Mouse (Mus musculus) midbrain, postnatal 0 days (tissue): ENCODE measurements around the gene Dctn1. TPM values are rescaled to one million over a fixed set of nuclear protein-coding genes. Genes with fewer than 3 reads are reported as not detected.

Source experiments
- ATAC-seq: fragments of 200-750 bp; cut with Nextera tagmentation; 2 replicates; pipeline ENCODE4 v1.8.0; 2017; ENCODE audit warnings: moderate number of reproducible peaks, mild to moderate bottlenecking, moderate TSS enrichment, moderate library complexity; ENCODE audit not compliant: low FRiP score
- DNase-seq: peaks from one replicate; pipeline ENCODE4 v3.0.0-alpha.2; 2015; ENCODE audit warnings: low spot score
- H3K27ac ChIP-seq: fragments of 300-500 bp; sonication (generic); 2 replicates; pipeline ENCODE4 v1.5.1; 2014; ENCODE audit warnings: low read depth, mild to moderate bottlenecking, low read length, mixed read lengths
- H3K27me3 ChIP-seq: fragments of 300-500 bp; sonication (generic); 2 replicates; pipeline ENCODE4 v1.6.1; 2014; ENCODE audit warnings: low read length, control low read depth, mixed read lengths; ENCODE audit not compliant: insufficient read depth
- H3K36me3 ChIP-seq: fragments of 300-500 bp; sonication (generic); 2 replicates; pipeline ENCODE4 v1.6.1; 2014; ENCODE audit warnings: low read length, control low read depth, mixed read lengths; ENCODE audit not compliant: insufficient read depth
- H3K4me1 ChIP-seq: fragments of 300-500 bp; sonication (generic); 2 replicates; pipeline ENCODE4 v1.6.1; 2014; ENCODE audit warnings: mild to moderate bottlenecking, control low read depth, antibody characterized with exemption, low read length, mixed read lengths; ENCODE audit not compliant: insufficient read depth
- H3K4me2 ChIP-seq: fragments of 300-500 bp; sonication (generic); 2 replicates; pipeline ENCODE4 v1.6.1; 2014; ENCODE audit warnings: low read depth, mild to moderate bottlenecking, low read length, mixed read lengths; ENCODE audit not compliant: poor library complexity, severe bottlenecking
- H3K4me3 ChIP-seq: fragments of 300-500 bp; sonication (generic); 2 replicates; pipeline ENCODE4 v1.5.1; 2014; ENCODE audit warnings: low read depth, mild to moderate bottlenecking, low read length, moderate library complexity
- H3K9ac ChIP-seq: fragments of 300-500 bp; sonication (generic); replicated peaks from 2 replicates; pipeline ENCODE4 v1.6.1; 2014; ENCODE audit warnings: mild to moderate bottlenecking, low read length, moderate library complexity, mixed read lengths; ENCODE audit not compliant: poor library complexity, severe bottlenecking
- H3K9me3 ChIP-seq: fragments of 300-500 bp; sonication (generic); 2 replicates; pipeline ENCODE4 v1.6.1; 2016; ENCODE audit warnings: low read length, control low read depth
- CTCF ChIP-seq: IDR thresholded peaks from 2 replicates; pipeline ENCODE4 v1.5.1; 2016; ENCODE audit warnings: antibody characterized with exemption, mild to moderate bottlenecking
- WGBS: fragments of 180-500 bp; shearing (Covaris S2); extraction: QIAGEN DNeasy Blood & Tissue Kit; methylation state at CpG from one replicate; pipeline ENCODE4 v1.1.7; 2014; 5-methylcytosine and 5-hydroxymethylcytosine counted together
- polyA plus RNA-seq: library from polyadenylated mRNA; unstranded; fragments of >200 nt; fragmentation: Nextera tagmentation; extraction: Ambion mirVana; gene quantifications from 2 replicates; pipeline ENCODE4 v1.2.1, GENCODE M21; 2015
- total RNA-seq: library from RNA; depleted of rRNA; stranded (reverse); fragments of >200 nt; gene quantifications from 2 replicates; pipeline ENCODE4 v1.2.3, GENCODE M21; 2014

Dctn1 gene
- total and polyA plus RNA-seq, 2 experiments from 2014 or later: 126 to 166 TPM

DNA sequence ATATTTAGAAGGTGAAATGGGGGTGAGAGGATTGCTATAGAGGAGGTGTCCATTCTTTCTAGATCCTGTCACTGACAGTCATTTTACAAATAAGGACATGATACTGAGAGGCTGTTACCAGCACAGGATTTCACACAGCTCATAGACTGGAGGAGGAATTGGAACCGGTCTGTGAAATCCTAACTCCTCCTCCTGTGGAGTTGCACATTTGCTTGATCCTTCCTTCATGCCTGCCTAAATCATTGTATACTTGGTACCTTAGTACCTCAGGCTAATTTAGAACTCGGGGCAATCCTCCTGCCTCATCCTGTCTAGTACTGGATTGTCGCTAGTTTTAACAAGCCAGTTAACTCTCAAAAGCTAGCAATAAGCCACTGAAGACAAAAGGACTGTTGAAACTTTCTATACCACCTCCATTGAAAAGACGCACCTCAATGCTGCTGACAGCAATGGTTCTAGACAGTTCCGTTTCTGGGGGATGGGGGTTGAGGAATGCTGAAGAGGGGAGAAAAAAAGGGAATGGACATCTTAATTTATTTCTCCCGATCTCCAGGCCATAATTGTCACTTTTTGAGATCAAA, 604 bp upstream of the Dctn1 start:
- Histone ChIP-seq H3K9ac (no peak overlapping the region), H3K9me3 (no peaks in the 10 kb centered on the region), H3K4me3 (peak overlapping the region; percentile 83), H3K4me1 (peaks cover 6% of the 10 kb centered on the region; the same call in 1 of the 2 replicates), H3K36me3 (no peaks in the 10 kb centered on the region), H3K4me2 (peak overlapping the region; percentile 67), H3K27ac (peak overlapping the region; percentile 19; the same call in 1 of the 2 replicates), H3K27me3 (peaks cover 25% of the 10 kb centered on the region)
- DNase-seq (no peak), ATAC-seq (peak; percentile 14; the same call in 1 of the 2 replicates)
- WGBS: 3% methylated on average over 6 of the region's 6 CpGs
- no peak for TF ChIP-seq CTCF

DNA sequence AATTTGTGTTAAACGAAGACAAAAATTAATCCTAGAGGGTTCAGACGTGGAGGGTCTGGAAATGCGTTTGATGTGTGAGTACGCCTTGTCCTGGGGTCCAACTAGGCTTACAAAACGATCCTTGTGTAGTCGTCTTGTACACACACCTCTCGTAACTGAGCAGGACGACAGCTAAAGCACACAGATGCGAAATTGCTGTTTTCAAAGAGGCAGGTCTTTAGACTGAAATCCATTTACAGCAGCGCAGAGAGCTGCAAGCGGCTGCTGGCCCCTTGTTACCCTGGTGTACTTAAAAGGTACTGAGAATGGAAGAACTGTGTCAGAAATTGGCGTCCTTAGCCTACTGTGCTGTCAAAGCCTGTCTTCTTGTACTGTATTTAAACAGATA, 517 bp downstream of the Dctn1 start:
- peak; percentile 22; the same call in 1 of the 2 replicates for TF ChIP-seq CTCF
- ATAC-seq (peak; percentile 28; the same call in 1 of the 2 replicates), DNase-seq (peak; percentile 49)
- WGBS: under 1% methylated on average over 12 of the region's 12 CpGs
- no peaks in the 10 kb centered on the region for H3K9me3 ChIP-seq
- peaks cover 14% of the 10 kb centered on the region for H3K27me3 ChIP-seq
- peak overlapping the region; percentile 83 for H3K4me3 ChIP-seq
- H3K9ac ChIP-seq: peak overlapping the region; percentile 82
- peak overlapping the region; percentile 91 for H3K27ac ChIP-seq
- H3K36me3 ChIP-seq: no peaks in the 10 kb centered on the region
- H3K4me1 ChIP-seq: peaks cover 6% of the 10 kb centered on the region; the same call in 1 of the 2 replicates
- H3K4me2 ChIP-seq: peak overlapping the region; percentile 67

DNA sequence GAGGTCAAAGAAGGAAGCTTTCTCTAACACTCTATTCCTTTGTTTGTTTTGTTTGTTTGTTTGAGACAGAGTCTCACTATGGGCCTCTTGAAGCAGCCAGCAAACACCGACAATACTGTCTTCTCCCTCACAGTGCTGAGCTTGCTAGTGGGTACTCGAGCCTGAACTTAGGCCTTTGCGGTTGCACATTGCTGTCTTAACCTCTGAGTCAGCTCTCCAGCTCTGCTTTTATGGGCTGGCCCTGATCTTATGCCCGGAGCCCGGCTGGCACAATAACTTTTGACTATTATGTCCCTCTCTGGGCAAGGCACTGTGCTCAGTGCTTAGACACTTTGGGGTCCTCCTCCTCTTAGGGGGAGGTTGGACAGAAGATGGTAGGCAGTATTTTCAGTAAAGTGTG, 4.2 kb downstream of the Dctn1 start:
- Histone ChIP-seq H3K4me3 (no peak overlapping the region), H3K27me3 (no peaks in the 10 kb centered on the region), H3K9ac (0 out of 2 replicates have a peak overlapping the region, but pooled peaks have one; percentile 24), H3K4me2 (no peak overlapping the region), H3K27ac (no peak overlapping the region), H3K9me3 (no peaks in the 10 kb centered on the region), H3K4me1 (peaks cover 13% of the 10 kb centered on the region; the same call in 1 of the 2 replicates), H3K36me3 (no peaks in the 10 kb centered on the region)
- WGBS: 82% methylated on average over 5 of the region's 5 CpGs
- ATAC-seq: no peak
- no peak for DNase-seq
- TF ChIP-seq CTCF: no peak

DNA sequence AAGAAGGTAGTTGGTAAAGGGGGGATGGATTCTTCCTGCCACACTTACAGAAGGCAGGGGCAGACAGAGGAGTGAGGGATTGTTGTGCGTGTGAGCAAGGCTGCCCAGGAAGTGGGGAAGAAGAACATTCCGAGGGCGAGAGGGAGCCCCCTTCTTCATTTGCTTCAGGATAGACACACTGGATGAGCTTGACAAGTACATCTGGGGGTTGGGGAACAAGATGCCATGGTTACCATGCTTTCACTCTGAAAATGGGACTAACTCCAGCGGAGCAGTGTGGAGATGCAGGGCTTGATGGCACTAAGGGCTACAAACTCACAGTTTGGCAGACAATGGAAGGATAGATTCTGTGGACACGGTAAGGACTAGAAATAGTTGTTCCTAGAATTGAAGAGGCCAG, 5.3 kb downstream of the Dctn1 start:
- Histone ChIP-seq H3K36me3 (no peaks in the 10 kb centered on the region), H3K4me1 (peaks cover 13% of the 10 kb centered on the region; the same call in 1 of the 2 replicates), H3K4me3 (peak overlapping the region; percentile 39), H3K27me3 (no peaks in the 10 kb centered on the region), H3K9me3 (no peaks in the 10 kb centered on the region), H3K27ac (no peak overlapping the region), H3K9ac (peak overlapping the region; percentile 54; the same call in 1 of the 2 replicates), H3K4me2 (peak overlapping the region; percentile 61)
- 66% methylated on average over 5 of the region's 5 CpGs for WGBS
- ATAC-seq (no peak), DNase-seq (no peak)
- TF ChIP-seq CTCF: no peak

DNA sequence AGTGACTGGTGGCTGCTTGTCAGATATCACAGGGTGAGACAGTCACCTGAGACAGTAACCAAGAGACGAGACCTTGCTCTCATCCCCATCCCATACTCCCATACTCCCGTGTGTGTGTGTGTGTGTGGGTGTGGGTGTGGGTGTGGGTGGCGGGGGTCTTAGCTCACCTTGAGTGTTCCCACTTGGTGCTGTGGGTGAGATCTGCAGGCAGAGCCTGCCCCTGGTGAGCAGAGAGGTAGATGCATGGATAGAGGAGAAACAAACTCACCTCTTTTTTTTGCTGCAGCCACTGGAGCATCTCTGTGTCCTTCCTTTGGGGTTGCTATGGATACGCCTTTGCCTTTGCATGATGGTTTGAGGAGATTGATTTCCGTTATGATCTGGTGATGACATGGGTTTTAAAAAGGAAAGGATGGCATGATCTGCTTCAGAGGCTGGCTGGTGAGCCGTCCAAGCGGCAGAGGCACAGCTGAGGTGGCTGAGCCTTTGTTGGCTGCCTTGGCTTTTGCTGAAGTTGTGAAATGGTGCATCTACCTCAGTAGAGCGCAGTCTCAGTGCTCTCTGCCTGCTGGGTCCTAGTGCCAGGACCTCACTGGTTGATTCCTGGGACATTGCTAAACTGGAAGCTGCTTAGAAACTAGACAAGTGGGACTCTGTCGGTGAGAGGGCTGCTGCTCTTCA, 6.7 kb downstream of the Dctn1 start:
- H3K4me1 ChIP-seq: peaks cover 7% of the 10 kb centered on the region; the same call in 1 of the 2 replicates
- 44% methylated on average over 9 of the region's 9 CpGs for WGBS

DNA sequence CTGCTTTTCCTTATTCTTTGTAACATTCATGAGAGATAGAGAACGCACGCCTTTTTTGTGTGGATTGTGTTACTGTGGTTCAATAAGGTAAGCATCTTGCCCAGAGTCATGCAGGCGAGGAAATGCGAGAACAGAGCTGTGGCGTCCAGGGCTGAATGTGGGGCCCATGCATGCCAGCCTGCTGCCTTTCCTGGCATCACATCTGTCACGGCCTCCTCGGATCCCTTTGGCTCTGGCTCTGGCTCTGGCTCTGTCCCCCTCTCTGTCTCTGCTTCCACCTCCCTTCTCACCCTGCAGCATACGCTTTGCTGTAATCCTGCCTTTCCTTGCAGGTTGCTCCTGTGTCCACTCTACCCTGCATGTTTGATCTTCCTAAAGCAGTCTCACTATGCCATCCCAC, 10.3 kb downstream of the Dctn1 start:
- Histone ChIP-seq H3K4me3 (no peak overlapping the region), H3K27ac (no peak overlapping the region), H3K9ac (peak overlapping the region; percentile 36; the same call in 1 of the 2 replicates), H3K4me1 (peaks cover 20% of the 10 kb centered on the region), H3K9me3 (no peaks in the 10 kb centered on the region), H3K4me2 (no peak overlapping the region), H3K27me3 (no peaks in the 10 kb centered on the region), H3K36me3 (no peaks in the 10 kb centered on the region)
- DNase-seq: no peak
- TF ChIP-seq CTCF: no peak
- ATAC-seq: no peak
- 77% methylated on average over 8 of the region's 8 CpGs for WGBS

More for the DNA sequence above, 6.7 kb downstream of the Dctn1 start:
- peak overlapping the region; percentile 80 for H3K27ac ChIP-seq
- no peaks in the 10 kb centered on the region for H3K27me3 ChIP-seq
- H3K4me2 ChIP-seq: peak overlapping the region; percentile 61
- no peaks in the 10 kb centered on the region for H3K36me3 ChIP-seq
- DNase-seq (peak; percentile 73), ATAC-seq (peak; percentile 80)
- TF ChIP-seq CTCF: peak; percentile 30
- H3K4me3 ChIP-seq: peak overlapping the region; percentile 39
- H3K9me3 ChIP-seq: no peaks in the 10 kb centered on the region
- peak overlapping the region; percentile 54 for H3K9ac ChIP-seq
